Mouse (Mus musculus): ENCODE results near the gene Ropn1. TPM values are rescaled to one million over a fixed set of nuclear protein-coding genes. Genes with fewer than 3 reads are reported as not detected.
"Not testable (repeated sequence)": the region's sequence is repeated elsewhere in the genome, so short reads cannot be mapped to it uniquely, and the experiment has no call there.

Gene Ropn1
- polyA plus RNA-seq, 1 experiment, result not detected

GRCm38 (mm10) chr16:34691156-34691555 lies 41.4 kb downstream of the Ropn1 start:
- H3K4me2 ChIP-seq (ENCODE audit: low read depth), result peak overlapping the region; percentile 80
- H3K27me3 ChIP-seq (ENCODE audit: control insufficient read depth, insufficient read depth, insufficient read length), result no peaks in the 10 kb centered on the region
- TF ChIP-seq TCF12 (IDR thresholded peaks at IDR 0.05; ENCODE audit: insufficient read depth, poor library complexity, severe bottlenecking) (no peak), REST (IDR thresholded peaks at IDR 0.05; ENCODE audit: insufficient read depth, insufficient read length) (no peak), TCF3 (IDR thresholded peaks at IDR 0.05; ENCODE audit: insufficient read length, low read depth) (no peak), POLR2AphosphoS2 (IDR thresholded peaks at IDR 0.05; ENCODE audit: insufficient read length, low read depth) (no peak), E2F4 (IDR thresholded peaks at IDR 0.05; ENCODE audit: insufficient read depth) (no peak), SRF (IDR thresholded peaks at IDR 0.05; ENCODE audit: control insufficient read depth, insufficient read length, low read depth) (no peak), MYOD1 (IDR thresholded peaks at IDR 0.05; ENCODE audit: control insufficient read depth in 1 of 3, insufficient read length in 2 of 3, low read depth in 2 of 3) (no peak), POLR2A (IDR thresholded peaks at IDR 0.05; ENCODE audit: insufficient read length, low read depth) (no peak), USF1 (IDR thresholded peaks at IDR 0.05; ENCODE audit: low read depth) (no peak), MAX (IDR thresholded peaks at IDR 0.05; ENCODE audit: low read depth) (no peak), MYOG (IDR thresholded peaks at IDR 0.05; ENCODE audit: control insufficient read depth in 1 of 3, insufficient read depth in 1 of 3, insufficient read length in 2 of 3, low read depth in 2 of 3) (no peak), CEBPB (IDR thresholded peaks at IDR 0.05; ENCODE audit: insufficient read depth, poor library complexity, severe bottlenecking) (no peak)
- H3K79me2 ChIP-seq (ENCODE audit: control insufficient read depth, insufficient read depth), result peaks cover 8% of the 10 kb centered on the region
- peak overlapping the region; percentile 35 for H3ac ChIP-seq (ENCODE audit: control insufficient read depth, insufficient read length)
- H3K4me3 ChIP-seq, result peak overlapping the region; percentile 56
- no peaks in the 10 kb centered on the region for H3K36me3 ChIP-seq (ENCODE audit: control insufficient read depth, insufficient read depth)

DNA sequence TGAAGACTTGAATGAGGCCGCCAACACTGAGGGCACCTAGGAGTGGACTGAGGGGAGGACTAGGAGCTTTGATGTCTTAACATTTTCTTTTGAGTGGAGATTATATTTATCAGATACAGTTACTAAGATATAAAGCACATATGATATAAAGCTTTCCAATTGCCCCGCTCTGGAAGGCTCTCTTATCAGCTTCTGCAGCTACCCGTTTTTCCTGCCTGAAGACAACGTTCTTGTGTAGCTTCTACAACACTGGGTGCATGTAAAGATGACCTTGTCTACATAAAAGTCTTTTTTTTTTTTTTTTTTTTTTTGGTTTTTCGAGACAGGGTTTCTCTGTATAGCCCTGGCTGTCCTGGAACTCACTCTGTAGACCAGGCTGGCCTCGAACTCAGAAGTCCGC lies 44.8 kb downstream of the Ropn1 start:
- Histone ChIP-seq H3K4me3 (no peak overlapping the region), H3K4me2 (ENCODE audit: low read depth) (no peak overlapping the region), H3K27me3 (ENCODE audit: control insufficient read depth, insufficient read depth, insufficient read length) (no peaks in the 10 kb centered on the region), H3K36me3 (ENCODE audit: control insufficient read depth, insufficient read depth) (no peaks in the 10 kb centered on the region), H3K79me2 (ENCODE audit: control insufficient read depth, insufficient read depth) (peaks cover 8% of the 10 kb centered on the region), H3ac (ENCODE audit: control insufficient read depth, insufficient read length) (no peak overlapping the region)
- TF ChIP-seq MAX (IDR thresholded peaks at IDR 0.05; ENCODE audit: low read depth) (no peak), MYOD1 (IDR thresholded peaks at IDR 0.05; ENCODE audit: control insufficient read depth in 1 of 3, insufficient read length in 2 of 3, low read depth in 2 of 3) (no peak), CEBPB (IDR thresholded peaks at IDR 0.05; ENCODE audit: insufficient read depth, poor library complexity, severe bottlenecking) (no peak), SRF (IDR thresholded peaks at IDR 0.05; ENCODE audit: control insufficient read depth, insufficient read length, low read depth) (no peak), TCF12 (IDR thresholded peaks at IDR 0.05; ENCODE audit: insufficient read depth, poor library complexity, severe bottlenecking) (no peak), USF1 (IDR thresholded peaks at IDR 0.05; ENCODE audit: low read depth) (no peak), POLR2AphosphoS2 (IDR thresholded peaks at IDR 0.05; ENCODE audit: insufficient read length, low read depth) (no peak), MYOG (IDR thresholded peaks at IDR 0.05; ENCODE audit: control insufficient read depth in 1 of 3, insufficient read depth in 1 of 3, insufficient read length in 2 of 3, low read depth in 2 of 3) (no peak)

- not testable (repeated sequence) for H3K79me2 ChIP-seq (ENCODE audit: control insufficient read depth, insufficient read depth); H3ac ChIP-seq (ENCODE audit: control insufficient read depth, insufficient read length); H3K36me3 ChIP-seq (ENCODE audit: control insufficient read depth, insufficient read depth); H3K4me3 ChIP-seq; H3K4me2 ChIP-seq (ENCODE audit: low read depth); H3K27me3 ChIP-seq (ENCODE audit: control insufficient read depth, insufficient read depth, insufficient read length)
These were observed 49.0 kb downstream of the Ropn1 start for GRCm38 (mm10) chr16:34698721-34699120.

- H3K27me3 ChIP-seq (ENCODE audit: control insufficient read depth, insufficient read depth, insufficient read length), result no peaks in the 10 kb centered on the region
- no peaks in the 10 kb centered on the region for H3K36me3 ChIP-seq (ENCODE audit: control insufficient read depth, insufficient read depth)
- H3ac ChIP-seq (ENCODE audit: control insufficient read depth, insufficient read length), result no peak overlapping the region
- no peak overlapping the region for H3K4me2 ChIP-seq (ENCODE audit: low read depth)
- no peak overlapping the region for H3K4me3 ChIP-seq
- no peak for TF ChIP-seq CEBPB (IDR thresholded peaks at IDR 0.05; ENCODE audit: insufficient read depth, poor library complexity, severe bottlenecking)
- no peak for TF ChIP-seq POLR2A (IDR thresholded peaks at IDR 0.05; ENCODE audit: insufficient read length, low read depth)
- no peak for TF ChIP-seq MYOG (IDR thresholded peaks at IDR 0.05; ENCODE audit: control insufficient read depth in 1 of 3, insufficient read depth in 1 of 3, insufficient read length in 2 of 3, low read depth in 2 of 3)
- no peak for TF ChIP-seq POLR2AphosphoS2 (IDR thresholded peaks at IDR 0.05; ENCODE audit: insufficient read length, low read depth)
- TF ChIP-seq TCF3 (IDR thresholded peaks at IDR 0.05; ENCODE audit: insufficient read length, low read depth), result no peak
- TF ChIP-seq MYOD1 (IDR thresholded peaks at IDR 0.05; ENCODE audit: control insufficient read depth in 1 of 3, insufficient read length in 2 of 3, low read depth in 2 of 3), result no peak
- no peaks in the 10 kb centered on the region for H3K79me2 ChIP-seq (ENCODE audit: control insufficient read depth, insufficient read depth)
These were observed 50.6 kb downstream of the Ropn1 start for GRCm38 (mm10) chr16:34700165-34700827.

- Histone ChIP-seq H3K4me2 (ENCODE audit: low read depth) (no peak overlapping the region), H3ac (ENCODE audit: control insufficient read depth, insufficient read length) (no peak overlapping the region), H3K27me3 (ENCODE audit: control insufficient read depth, insufficient read depth, insufficient read length) (no peaks in the 10 kb centered on the region), H3K79me2 (ENCODE audit: control insufficient read depth, insufficient read depth) (no peaks in the 10 kb centered on the region), H3K36me3 (ENCODE audit: control insufficient read depth, insufficient read depth) (no peaks in the 10 kb centered on the region), H3K4me3 (no peak overlapping the region)
- TF ChIP-seq POLR2A (IDR thresholded peaks at IDR 0.05; ENCODE audit: insufficient read length, low read depth), result no peak
- no peak for TF ChIP-seq E2F4 (IDR thresholded peaks at IDR 0.05; ENCODE audit: insufficient read depth)
- no peak for TF ChIP-seq MAX (IDR thresholded peaks at IDR 0.05; ENCODE audit: low read depth)
- TF ChIP-seq TCF3 (IDR thresholded peaks at IDR 0.05; ENCODE audit: insufficient read length, low read depth), result no peak
These were observed 51.1 kb downstream of the Ropn1 start for GRCm38 (mm10) chr16:34700828-34701216.

Measured in myocyte (in vitro differentiated cells).